Mouse (Mus musculus): Measurements from ENCODE around the gene Rora. TPM values are rescaled to one million over a fixed set of nuclear protein-coding genes. Genes with fewer than 3 reads are reported as not detected.

The Rora gene
- polyA plus RNA-seq, 1 experiment = 0.85 TPM

DNA sequence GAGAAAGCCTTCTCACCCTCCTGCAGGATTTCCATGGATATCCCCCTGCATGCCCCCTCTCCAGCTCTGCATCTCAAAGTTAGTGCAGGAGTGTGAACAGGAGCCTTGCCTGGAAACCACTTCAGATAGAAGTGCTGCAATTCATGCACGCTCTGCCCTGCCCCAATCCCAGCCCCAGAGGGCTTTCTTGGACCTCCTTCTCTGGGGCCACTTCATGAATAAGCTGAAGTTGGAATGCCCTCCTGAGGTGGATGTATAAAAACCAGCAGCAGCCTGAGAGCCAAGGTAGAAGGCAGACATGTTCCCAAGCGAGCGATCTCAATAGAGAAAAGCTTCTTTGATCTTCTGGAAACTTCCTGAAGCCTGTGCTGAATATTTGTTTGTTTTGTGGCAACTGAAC lies 572.8 kb downstream of the Rora start:
- Histone ChIP-seq H3K27ac (ENCODE audit: control insufficient read depth, insufficient read depth, low read depth, low read length, poor library complexity) (no peak overlapping the region), H3K4me3 (replicated peaks; ENCODE audit: control insufficient read depth, low read depth, low read length) (no peak overlapping the region), H3K4me1 (ENCODE audit: control insufficient read depth, insufficient read depth, low read length) (no peaks in the 10 kb centered on the region)
- 72% methylated on average over 3 of the region's 3 CpGs for WGBS
- TF ChIP-seq CTCF (IDR thresholded peaks at IDR 0.05; ENCODE audit: control insufficient read depth, insufficient read depth, low read length) (no peak), POLR2A (IDR thresholded peaks at IDR 0.05; ENCODE audit: borderline replicate concordance, control insufficient read depth, low read depth, low read length) (no peak)

DNA sequence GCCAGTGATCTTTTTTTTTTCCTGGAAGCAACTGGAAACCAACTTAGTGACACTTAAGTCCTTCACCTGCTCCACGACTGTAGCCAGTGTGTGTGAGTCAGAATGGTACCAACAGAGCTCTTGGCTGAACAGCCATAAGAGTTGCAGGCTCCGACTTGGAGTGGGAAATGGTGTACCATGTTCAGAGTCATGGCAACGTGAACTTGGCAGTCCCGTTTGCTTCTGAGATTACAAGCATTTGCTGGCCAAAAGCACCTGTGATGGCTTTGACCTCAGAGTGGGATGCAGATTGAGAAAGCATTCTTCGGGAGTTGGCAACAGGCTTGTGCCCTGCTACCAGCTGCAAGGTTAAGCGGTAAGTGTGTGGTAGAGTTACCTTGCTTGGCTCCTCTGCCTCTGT lies 574.2 kb downstream of the Rora start:
- TF ChIP-seq CTCF (IDR thresholded peaks at IDR 0.05; ENCODE audit: control insufficient read depth, insufficient read depth, low read length) (no peak), POLR2A (IDR thresholded peaks at IDR 0.05; ENCODE audit: borderline replicate concordance, control insufficient read depth, low read depth, low read length) (no peak)
- WGBS = 75% methylated on average over 6 of the region's 6 CpGs
- H3K27ac ChIP-seq (ENCODE audit: control insufficient read depth, insufficient read depth, low read depth, low read length, poor library complexity) = no peak overlapping the region
- no peak overlapping the region for H3K4me3 ChIP-seq (replicated peaks; ENCODE audit: control insufficient read depth, low read depth, low read length)
- H3K4me1 ChIP-seq (ENCODE audit: control insufficient read depth, insufficient read depth, low read length) = no peaks in the 10 kb centered on the region

DNA sequence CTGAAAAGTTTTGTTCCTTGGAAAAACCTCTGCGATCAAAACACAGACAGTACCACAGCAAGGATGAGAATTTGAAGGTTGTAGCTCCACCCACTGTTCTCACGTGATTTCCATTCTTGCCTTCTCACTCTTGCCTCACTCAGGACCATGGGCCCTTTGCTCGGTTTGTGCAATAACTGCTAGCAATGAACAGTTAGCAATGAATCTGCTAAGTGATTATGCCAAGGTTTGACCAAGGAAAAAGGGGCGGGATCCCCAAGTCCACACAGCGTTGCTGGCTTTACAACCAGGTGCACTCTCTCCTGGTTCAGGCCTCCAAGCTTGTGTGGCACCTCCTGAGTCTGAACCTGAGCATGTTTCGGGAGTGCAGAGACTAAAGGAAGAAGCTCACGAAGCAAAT lies 576.3 kb downstream of the Rora start:
- Histone ChIP-seq H3K4me1 (ENCODE audit: control insufficient read depth, insufficient read depth, low read length) (no peaks in the 10 kb centered on the region), H3K4me3 (replicated peaks; ENCODE audit: control insufficient read depth, low read depth, low read length) (no peak overlapping the region), H3K27ac (ENCODE audit: control insufficient read depth, insufficient read depth, low read depth, low read length, poor library complexity) (no peak overlapping the region)
- WGBS = 57% methylated on average over 7 of the region's 7 CpGs
- TF ChIP-seq CTCF (IDR thresholded peaks at IDR 0.05; ENCODE audit: control insufficient read depth, insufficient read depth, low read length) = no peak
- TF ChIP-seq POLR2A (IDR thresholded peaks at IDR 0.05; ENCODE audit: borderline replicate concordance, control insufficient read depth, low read depth, low read length) = no peak

DNA sequence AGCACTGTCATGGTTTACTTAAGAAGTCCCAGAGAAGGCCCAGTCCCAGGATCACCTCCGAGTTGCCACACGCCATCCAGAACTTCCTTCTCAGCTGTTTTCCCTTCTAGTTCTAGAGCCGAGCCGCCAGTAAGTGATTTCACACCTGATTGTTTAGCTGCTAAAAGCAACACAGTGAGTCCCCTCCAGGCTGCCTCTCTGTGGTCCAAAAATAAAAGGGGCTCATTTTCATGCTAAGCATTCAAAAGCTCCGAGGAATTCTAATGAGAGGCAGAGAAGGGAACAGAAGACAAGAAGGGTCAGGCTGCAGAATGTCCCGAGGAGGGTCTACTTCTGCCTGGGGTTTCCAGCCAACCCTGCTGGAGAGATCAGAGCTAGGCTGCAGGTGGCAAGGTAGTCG lies 580.9 kb downstream of the Rora start:
- TF ChIP-seq POLR2A (IDR thresholded peaks at IDR 0.05; ENCODE audit: borderline replicate concordance, control insufficient read depth, low read depth, low read length) = no peak
- no peak for TF ChIP-seq CTCF (IDR thresholded peaks at IDR 0.05; ENCODE audit: control insufficient read depth, insufficient read depth, low read length)
- WGBS = 76% methylated on average over 7 of the region's 7 CpGs
- Histone ChIP-seq H3K27ac (ENCODE audit: control insufficient read depth, insufficient read depth, low read depth, low read length, poor library complexity) (no peak overlapping the region), H3K4me1 (ENCODE audit: control insufficient read depth, insufficient read depth, low read length) (no peaks in the 10 kb centered on the region; the same call in 1 of the 2 replicates), H3K4me3 (replicated peaks; ENCODE audit: control insufficient read depth, low read depth, low read length) (no peak overlapping the region)

DNA sequence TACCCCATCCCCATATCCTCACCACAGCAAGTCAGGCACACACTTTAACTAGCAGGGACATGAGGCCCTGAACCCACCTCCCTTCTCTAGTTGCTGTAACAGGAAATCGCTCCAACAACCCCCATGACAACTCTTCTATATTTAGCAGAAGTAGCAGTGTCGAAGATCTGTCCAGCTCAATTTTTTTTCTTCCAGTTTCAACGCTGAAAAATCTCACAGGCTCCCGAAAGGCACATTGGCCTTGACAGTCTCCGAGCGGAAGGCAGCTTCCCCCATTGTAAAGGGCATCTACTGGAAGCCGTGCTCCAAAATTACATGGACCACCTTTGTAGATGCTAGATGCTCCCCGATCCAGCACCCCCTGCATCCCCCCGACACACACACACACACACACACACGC lies 583.7 kb downstream of the Rora start:
- Histone ChIP-seq H3K4me1 (ENCODE audit: control insufficient read depth, insufficient read depth, low read length) (no peaks in the 10 kb centered on the region; the same call in 1 of the 2 replicates), H3K27ac (ENCODE audit: control insufficient read depth, insufficient read depth, low read depth, low read length, poor library complexity) (no peak overlapping the region), H3K4me3 (replicated peaks; ENCODE audit: control insufficient read depth, low read depth, low read length) (no peak overlapping the region)
- TF ChIP-seq POLR2A (IDR thresholded peaks at IDR 0.05; ENCODE audit: borderline replicate concordance, control insufficient read depth, low read depth, low read length) = no peak
- no peak for TF ChIP-seq CTCF (IDR thresholded peaks at IDR 0.05; ENCODE audit: control insufficient read depth, insufficient read depth, low read length)
- WGBS = 25% methylated on average over 10 of the region's 10 CpGs

DNA sequence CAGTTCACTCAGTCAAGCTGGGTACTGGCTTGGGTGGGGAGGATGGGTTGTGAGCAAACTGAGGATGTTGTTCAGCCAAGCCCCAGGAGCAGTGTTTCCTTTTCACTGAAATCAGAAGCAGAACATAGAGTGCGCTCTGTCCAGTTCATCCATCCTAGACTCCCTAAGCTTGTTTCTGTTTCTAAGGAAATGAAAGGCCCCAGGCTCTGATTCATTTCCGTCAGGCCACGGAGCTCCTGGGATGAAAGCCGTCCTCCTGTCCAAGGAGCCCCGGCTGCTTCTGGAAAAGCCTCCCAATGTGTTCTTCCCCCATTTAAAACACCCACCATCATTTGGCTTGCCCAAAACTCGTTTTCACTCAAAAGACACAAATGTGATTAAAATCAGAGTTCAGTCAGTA lies 589.0 kb downstream of the Rora start:
- Histone ChIP-seq H3K4me1 (ENCODE audit: control insufficient read depth, insufficient read depth, low read length) (no peaks in the 10 kb centered on the region), H3K4me3 (replicated peaks; ENCODE audit: control insufficient read depth, low read depth, low read length) (no peak overlapping the region), H3K27ac (ENCODE audit: control insufficient read depth, insufficient read depth, low read depth, low read length, poor library complexity) (no peak overlapping the region)
- WGBS = 77% methylated on average over 6 of the region's 6 CpGs
- TF ChIP-seq POLR2A (IDR thresholded peaks at IDR 0.05; ENCODE audit: borderline replicate concordance, control insufficient read depth, low read depth, low read length) (no peak), CTCF (IDR thresholded peaks at IDR 0.05; ENCODE audit: control insufficient read depth, insufficient read depth, low read length) (no peak)

DNA sequence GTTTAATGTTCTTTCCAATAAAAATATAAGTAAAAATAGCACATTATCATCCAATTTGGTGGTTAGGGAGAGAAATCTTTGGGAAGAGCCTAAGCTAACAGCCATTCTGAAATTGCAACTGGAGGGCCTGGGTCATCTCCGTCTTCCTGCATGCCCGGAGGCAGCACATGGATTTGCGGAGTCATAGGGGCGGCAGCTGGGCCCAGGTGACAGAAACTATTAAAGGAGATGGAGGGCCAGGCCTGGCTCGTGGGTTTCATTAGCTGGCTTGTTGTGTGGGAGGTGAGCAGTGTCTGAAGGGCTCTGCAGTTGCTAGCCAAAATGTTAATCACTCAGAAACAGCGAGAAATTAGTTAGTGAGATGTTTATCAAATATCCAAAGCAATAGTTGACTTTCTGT lies 590.0 kb downstream of the Rora start:
- TF ChIP-seq CTCF (IDR thresholded peaks at IDR 0.05; ENCODE audit: control insufficient read depth, insufficient read depth, low read length) (no peak), POLR2A (IDR thresholded peaks at IDR 0.05; ENCODE audit: borderline replicate concordance, control insufficient read depth, low read depth, low read length) (no peak)
- Histone ChIP-seq H3K27ac (ENCODE audit: control insufficient read depth, insufficient read depth, low read depth, low read length, poor library complexity) (no peak overlapping the region), H3K4me3 (replicated peaks; ENCODE audit: control insufficient read depth, low read depth, low read length) (no peak overlapping the region), H3K4me1 (ENCODE audit: control insufficient read depth, insufficient read depth, low read length) (no peaks in the 10 kb centered on the region)
- whole genome bisulfite sequencing = 78% methylated on average over 6 of the region's 6 CpGs

DNA sequence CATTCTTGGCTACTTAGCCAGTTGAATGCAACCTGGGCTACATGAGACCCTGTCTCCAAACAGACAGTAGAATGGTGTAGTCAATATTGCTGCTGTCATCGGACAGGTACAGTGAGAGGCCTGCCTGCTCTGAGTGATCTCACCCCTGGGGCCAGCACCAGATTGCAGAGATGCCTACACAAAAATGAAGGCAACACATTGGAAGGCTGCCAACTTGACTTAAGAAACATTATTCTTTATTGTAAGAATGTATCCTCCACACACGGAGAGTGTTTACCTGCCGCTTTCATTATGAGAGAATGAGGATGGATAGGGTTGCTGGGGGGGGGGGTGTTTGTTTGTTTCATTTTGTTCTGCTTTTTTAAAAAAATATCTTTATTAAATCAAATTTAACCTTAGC lies 592.6 kb downstream of the Rora start:
- Histone ChIP-seq H3K4me3 (replicated peaks; ENCODE audit: control insufficient read depth, low read depth, low read length) (no peak overlapping the region), H3K4me1 (ENCODE audit: control insufficient read depth, insufficient read depth, low read length) (no peaks in the 10 kb centered on the region), H3K27ac (ENCODE audit: control insufficient read depth, insufficient read depth, low read depth, low read length, poor library complexity) (no peak overlapping the region)
- TF ChIP-seq POLR2A (IDR thresholded peaks at IDR 0.05; ENCODE audit: borderline replicate concordance, control insufficient read depth, low read depth, low read length) (no peak), CTCF (IDR thresholded peaks at IDR 0.05; ENCODE audit: control insufficient read depth, insufficient read depth, low read length) (no peak)
- 79% methylated on average over 3 of the region's 3 CpGs for WGBS

DNA sequence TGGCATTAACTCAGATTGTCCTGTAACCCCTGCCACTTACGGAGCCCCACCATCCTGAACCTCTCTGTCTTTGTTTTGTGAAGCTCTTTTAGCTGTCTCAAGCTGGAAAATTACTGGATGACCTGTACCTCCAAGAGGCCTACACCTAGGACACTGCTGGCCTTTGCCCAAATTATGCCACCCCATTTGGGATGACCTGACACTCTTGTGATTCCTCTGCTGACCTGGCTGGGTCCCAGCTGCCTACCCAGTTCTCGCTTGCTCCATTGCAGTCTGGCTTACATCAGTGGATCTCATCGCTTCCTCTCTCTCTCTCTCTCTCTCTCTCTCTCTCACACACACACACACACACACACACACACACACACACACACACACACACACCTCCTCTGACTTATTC lies 596.0 kb downstream of the Rora start:
- Histone ChIP-seq H3K4me1 (ENCODE audit: control insufficient read depth, insufficient read depth, low read length) (no peaks in the 10 kb centered on the region), H3K4me3 (replicated peaks; ENCODE audit: control insufficient read depth, low read depth, low read length) (no peak overlapping the region), H3K27ac (ENCODE audit: control insufficient read depth, insufficient read depth, low read depth, low read length, poor library complexity) (no peak overlapping the region)
- 93% methylated on average over 3 of the region's 3 CpGs for WGBS
- TF ChIP-seq POLR2A (IDR thresholded peaks at IDR 0.05; ENCODE audit: borderline replicate concordance, control insufficient read depth, low read depth, low read length) = no peak
- TF ChIP-seq CTCF (IDR thresholded peaks at IDR 0.05; ENCODE audit: control insufficient read depth, insufficient read depth, low read length) = no peak
